Comparison of ENCODE assay signal across 8 mouse cellular contexts in the genomic region with DNA sequence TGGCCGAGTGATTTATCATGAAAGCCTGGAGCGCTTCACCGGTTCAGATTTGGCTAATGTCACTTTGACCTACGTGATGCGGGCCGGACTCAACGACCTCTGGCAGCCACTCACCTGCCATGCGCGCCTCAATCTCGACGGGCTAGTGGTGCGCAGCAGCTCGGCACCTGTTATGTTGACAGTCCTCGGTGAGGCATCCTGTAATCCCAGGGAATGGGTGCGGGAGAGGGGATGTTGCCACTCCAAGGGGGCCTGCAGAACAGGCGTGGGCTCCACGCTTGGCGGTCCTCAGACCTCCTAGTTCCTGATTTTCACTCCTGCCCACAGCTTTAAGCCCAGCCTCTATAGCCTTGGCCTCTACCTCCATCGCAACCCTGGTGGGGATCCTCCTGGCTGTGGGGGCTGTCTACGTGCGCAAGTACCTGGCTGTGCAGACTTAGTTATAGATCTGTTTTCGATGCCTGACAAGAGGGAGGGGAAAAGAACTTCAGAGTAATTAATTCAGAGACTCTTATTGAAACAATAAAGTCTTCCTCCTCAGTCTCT. TPM values are rescaled to one million over a fixed set of nuclear protein-coding genes. Genes with fewer than 3 reads are reported as not detected.
DNase-seq lines count a peak whose midpoint lies in the region; ATAC-seq and TF ChIP-seq lines count a peak whose summit lies in the region.

No protein-coding gene starts in this region.

- H3K27ac ChIP-seq in testis, adult 2 months (ENCODE audit: control insufficient read depth, insufficient read depth, low read depth, low read length): no peak overlapping the region
- H3K27ac ChIP-seq in liver, adult 2 months (replicated peaks; ENCODE audit: insufficient read depth, low read depth, low read length): no peak overlapping the region
- H3K27ac ChIP-seq in stomach, postnatal 0 days (replicated peaks): no peak overlapping the region

- TF ChIP-seq CTCF in testis, adult 2 months (IDR thresholded peaks at IDR 0.05; ENCODE audit: control insufficient read depth, insufficient read depth, insufficient replicate concordance, low read depth, low read length): no peak
- TF ChIP-seq CTCF in liver, adult 2 months (IDR thresholded peaks at IDR 0.05; ENCODE audit: low read depth, low read length): no peak
- no peak for TF ChIP-seq CTCF in stomach, postnatal 0 days (IDR thresholded peaks at IDR 0.05; ENCODE audit: low read depth)

- H3K4me3 ChIP-seq in testis, adult 2 months (ENCODE audit: control insufficient read depth, low read depth, low read length): peak overlapping the region; percentile 28
- H3K4me3 ChIP-seq in liver, adult 2 months (ENCODE audit: insufficient read depth, low read depth, low read length): no peak overlapping the region
- H3K4me3 ChIP-seq in stomach, postnatal 0 days (ENCODE audit: low read depth, low read length): peak overlapping the region; percentile 15; the same call in 1 of the 2 replicates

- H3K4me2 ChIP-seq in stomach, postnatal 0 days (replicated peaks; ENCODE audit: low read depth): peak overlapping the region; percentile 86

- H3K4me1 ChIP-seq in testis, adult 2 months (ENCODE audit: control insufficient read depth, insufficient read depth, low read length): peaks cover 39% of the 10 kb centered on the region
- peaks cover 20% of the 10 kb centered on the region for H3K4me1 ChIP-seq in liver, adult 2 months (ENCODE audit: control insufficient read depth, insufficient read depth, low read length)
- H3K4me1 ChIP-seq in stomach, postnatal 0 days (replicated peaks; ENCODE audit: control insufficient read depth, insufficient read depth): 0 out of 2 replicates have a peak, but pooled peaks cover 3% of the 10 kb centered on the region

- H3K36me3 ChIP-seq in testis, adult 2 months (ENCODE audit: control insufficient read depth, insufficient read depth, low read length): no peaks in the 10 kb centered on the region
- H3K36me3 ChIP-seq in liver, adult 2 months (ENCODE audit: control insufficient read depth, insufficient read depth, low read length): peaks cover 2% of the 10 kb centered on the region; the same call in 1 of the 2 replicates
- no peaks in the 10 kb centered on the region for H3K36me3 ChIP-seq in stomach, postnatal 0 days (ENCODE audit: control insufficient read depth, insufficient read depth, low read length)

- no peak for ATAC-seq in CD4-positive, CD25-positive, alpha-beta regulatory T cell, adult 4 months
- ATAC-seq in stomach, postnatal 0 days (ENCODE audit: low FRiP score, low TSS enrichment): no peak

- no peak for TF ChIP-seq POLR2A in testis, adult 2 months (IDR thresholded peaks at IDR 0.05; ENCODE audit: control insufficient read depth, low read depth, low read length)
- no peak for TF ChIP-seq POLR2A in liver, adult 2 months (IDR thresholded peaks at IDR 0.05; ENCODE audit: extremely low read depth, insufficient read depth, low read length)

- H3K9ac ChIP-seq in liver, adult 2 months (ENCODE audit: low read depth, low read length): no peak overlapping the region
- H3K9ac ChIP-seq in stomach, postnatal 0 days (ENCODE audit: low read length): no peak overlapping the region

- intact Hi-C loops in left cerebral cortex, postnatal 25 days (cut with DNase I): loop anchor here (2.0 kb wide), 1 partner anchor 101 kb away; the partner anchor contains the start of gene Tyk2

- no peaks in the 10 kb centered on the region for H3K79me2 ChIP-seq in liver, adult 2 months (ENCODE audit: control insufficient read depth, insufficient read depth, low read length)

- no peaks in the 10 kb centered on the region for H3K9me3 ChIP-seq in stomach, postnatal 0 days (ENCODE audit: control insufficient read depth, low read length)

- no peak for TF ChIP-seq EP300 in stomach, postnatal 0 days (optimal IDR thresholded peaks at IDR 0.05)

- DNase-seq in CD4-positive, CD25-positive, alpha-beta regulatory T cell, adult 2 months (ENCODE audit: low read depth, low spot score): peak; percentile 43
- no peak for DNase-seq in testis, postnatal 14 days (ENCODE audit: low spot score)
- DNase-seq in liver, adult 2 months (ENCODE audit: extremely low read depth, low read depth, low spot score): peak; percentile 57
- DNase-seq in stomach, postnatal 0 days (ENCODE audit: low spot score): no peak
- no peak for DNase-seq in left cerebral cortex, postnatal 25 days (ENCODE audit: low spot score in 2 of 2)
- DNase-seq in frontal cortex, postnatal 25 days (ENCODE audit: low spot score in 2 of 2): no peak

- H3K27me3 ChIP-seq in testis, adult 2 months (ENCODE audit: control insufficient read depth, insufficient read depth, low read length): no peaks in the 10 kb centered on the region; the same call in 1 of the 2 replicates
- peaks cover 2% of the 10 kb centered on the region; the same call in 1 of the 2 replicates for H3K27me3 ChIP-seq in liver, adult 2 months (ENCODE audit: control insufficient read depth, insufficient read depth, low read length)
- H3K27me3 ChIP-seq in stomach, postnatal 0 days (ENCODE audit: control insufficient read depth, insufficient read depth, low read length): peaks cover 11% of the 10 kb centered on the region; the same call in 1 of the 2 replicates

- WGBS in liver, adult 2 months: 19% methylated on average over 22 of the region's 22 CpGs
- WGBS in stomach, postnatal 0 days: 27% methylated on average over 22 of the region's 22 CpGs

RNA-seq across cellular contexts. Expression of gene Icam4, which starts 1.0 kb away (rescaled TPM):
- polyA plus RNA-seq in CD4-positive, CD25-positive, alpha-beta regulatory T cell, adult 4 months (2017; shearing (Covaris generic)): 1 to 10 TPM; 2.7 to 3.5 TPM
- 0.21 and 0.30 TPM in 2 replicates for polyA plus RNA-seq in testis, adult 2 months (2012; rRNA removed)
- 0.28 TPM in 1 of 2 replicates, not detected in the other for total RNA-seq in liver, adult 2 months (2014; rRNA removed)
- polyA plus RNA-seq in liver, adult 2 months (2012; rRNA removed): 0.62 and 0.81 TPM in 2 replicates
- 0.50 and 0.81 TPM in 2 replicates for polyA plus RNA-seq in stomach, postnatal 0 days (2015; fragmentation: Nextera tagmentation; extraction: Ambion mirVana)
- total RNA-seq in left cerebral cortex, postnatal 25 days (2021): 1 to 10 TPM in 1 of 2 experiments, under 1 TPM in 1; 0.80 to 1.1 TPM

RNA-seq across cellular contexts. Expression of gene Icam5, which starts 1.7 kb away (rescaled TPM):
- under 1 TPM in 1 of 2 experiments, not detected in 1; 0.20 TPM for polyA plus RNA-seq in CD4-positive, CD25-positive, alpha-beta regulatory T cell, adult 4 months (2017; shearing (Covaris generic))
- 4.0 and 4.2 TPM in 2 replicates for polyA plus RNA-seq in testis, adult 2 months (2012; rRNA removed)
- total RNA-seq in liver, adult 2 months (2014; rRNA removed): 0.07 TPM in 1 of 2 replicates, not detected in the other
- 0.02 and 0.09 TPM in 2 replicates for polyA plus RNA-seq in liver, adult 2 months (2012; rRNA removed)
- polyA plus RNA-seq in stomach, postnatal 0 days (2015; fragmentation: Nextera tagmentation; extraction: Ambion mirVana): 0.15 and 0.27 TPM in 2 replicates
- total RNA-seq in left cerebral cortex, postnatal 25 days (2021): 100 to 1,000 TPM; 236 to 267 TPM

RNA-seq across cellular contexts. Expression of gene Icam1, which starts 14.3 kb away (rescaled TPM):
- 100 to 1,000 TPM in 1 of 2 experiments, 10 to 100 TPM in 1; 66.8 to 106 TPM for polyA plus RNA-seq in CD4-positive, CD25-positive, alpha-beta regulatory T cell, adult 4 months (2017; shearing (Covaris generic))
- polyA plus RNA-seq in testis, adult 2 months (2012; rRNA removed): 1.8 TPM in 2 replicates
- 8.6 and 9.6 TPM in 2 replicates for total RNA-seq in liver, adult 2 months (2014; rRNA removed)
- 5.8 and 11.6 TPM in 2 replicates for polyA plus RNA-seq in liver, adult 2 months (2012; rRNA removed)
- polyA plus RNA-seq in stomach, postnatal 0 days (2015; fragmentation: Nextera tagmentation; extraction: Ambion mirVana): 9.5 and 11.9 TPM in 2 replicates
- total RNA-seq in left cerebral cortex, postnatal 25 days (2021): 1 to 10 TPM; 3.3 to 3.5 TPM

RNA-seq across cellular contexts. Expression of gene Mrpl4, which starts 27.6 kb away (rescaled TPM):
- polyA plus RNA-seq in CD4-positive, CD25-positive, alpha-beta regulatory T cell, adult 4 months (2017; shearing (Covaris generic)): 100 to 1,000 TPM in 1 of 2 experiments, 10 to 100 TPM in 1; 94.9 to 122 TPM
- 45.1 and 51.5 TPM in 2 replicates for polyA plus RNA-seq in testis, adult 2 months (2012; rRNA removed)
- 16.0 and 21.9 TPM in 2 replicates for total RNA-seq in liver, adult 2 months (2014; rRNA removed)
- polyA plus RNA-seq in liver, adult 2 months (2012; rRNA removed): 72.4 and 79.8 TPM in 2 replicates
- 87.3 and 90.2 TPM in 2 replicates for polyA plus RNA-seq in stomach, postnatal 0 days (2015; fragmentation: Nextera tagmentation; extraction: Ambion mirVana)
- total RNA-seq in left cerebral cortex, postnatal 25 days (2021): 10 to 100 TPM; 61.5 to 64.2 TPM

RNA-seq across cellular contexts. Expression of gene Zglp1, which starts 36.8 kb away (rescaled TPM):
- 1 to 10 TPM in 1 of 2 experiments, not detected in 1; 1.4 TPM for polyA plus RNA-seq in CD4-positive, CD25-positive, alpha-beta regulatory T cell, adult 4 months (2017; shearing (Covaris generic))
- polyA plus RNA-seq in testis, adult 2 months (2012; rRNA removed): 1.7 and 2.4 TPM in 2 replicates
- total RNA-seq in liver, adult 2 months (2014; rRNA removed): not detected in 2 replicates
- 0.39 TPM in 1 of 2 replicates, not detected in the other for polyA plus RNA-seq in liver, adult 2 months (2012; rRNA removed)
- not detected in 2 replicates for polyA plus RNA-seq in stomach, postnatal 0 days (2015; fragmentation: Nextera tagmentation; extraction: Ambion mirVana)
- 1 to 10 TPM in 1 of 2 experiments, not detected in 1; 1.3 TPM for total RNA-seq in left cerebral cortex, postnatal 25 days (2021)

Comparison
In these comparisons a context has a peak if more than half of its experiments do, and no peak if none do; other contexts are left out.
1. DNase-seq: peak in CD4-positive, CD25-positive, alpha-beta regulatory T cell, adult 2 months (single experiment) and liver, adult 2 months (single experiment); none in testis, postnatal 14 days (single experiment), stomach, postnatal 0 days (single experiment), left cerebral cortex, postnatal 25 days (0 of 2) and frontal cortex, postnatal 25 days (0 of 2).